Mouse (Mus musculus) MEL (cell line): ENCODE results near the gene Mt1. TPM values are rescaled to one million over a fixed set of nuclear protein-coding genes. Genes with fewer than 3 reads are reported as not detected.
A peak's percentile ranks its signal among the peaks of the same experiment; 100 is the strongest.
"Not testable (repeated sequence)": the region's sequence is repeated elsewhere in the genome, so short reads cannot be mapped to it uniquely, and the experiment has no call there.

ENCODE experiments used
- DNase-seq: peaks from one replicate; pipeline ENCODE4 v3.0.0; 2011; ENCODE audit warnings: low read depth, low spot score
- H3K27ac ChIP-seq: 2 replicates; pipeline ENCODE4 v1.5.1; 2012; ENCODE audit warnings: low read depth, mild to moderate bottlenecking, control low read depth, low read length, moderate library complexity; ENCODE audit not compliant: control insufficient read depth
- H3K27me3 ChIP-seq, 2 experiments: fragments of 150-350 bp in 1 of 2; sonication (generic) in 1 of 2; 2 replicates each; pipeline ENCODE4 v1.6.1; 2012; ENCODE audit warnings: low read length in 2 of 2, mild to moderate bottlenecking in 2 of 2, improper control_type of control experiment in 1 of 2, moderate library complexity in 1 of 2; ENCODE audit not compliant: insufficient read depth in 2 of 2, control insufficient read depth in 1 of 2
- H3K36me3 ChIP-seq, 2 experiments: 2 replicates each; pipeline ENCODE4 v1.6.1; 2012 to 2014; ENCODE audit warnings: low read length in 2 of 2, improper control_type of control experiment in 1 of 2, inconsistent platforms in 1 of 2, mild to moderate bottlenecking in 1 of 2; ENCODE audit not compliant: insufficient read depth in 2 of 2, control insufficient read depth in 1 of 2
- H3K4me1 ChIP-seq, 2 experiments: fragments of 150-350 bp in 1 of 2; sonication (generic) in 1 of 2; 2 replicates each; pipeline ENCODE4 v1.6.1; 2012; ENCODE audit warnings: low read length in 2 of 2, improper control_type of control experiment in 1 of 2, mild to moderate bottlenecking in 1 of 2; ENCODE audit not compliant: insufficient read depth in 2 of 2, control insufficient read depth in 1 of 2
- H3K4me3 ChIP-seq, 2 experiments: fragments of 150-350 bp in 1 of 2; sonication (generic) in 1 of 2; 2 replicates each; pipeline ENCODE4 v1.5.1; 2012; ENCODE audit warnings: low read depth in 2 of 2, low read length in 2 of 2, mild to moderate bottlenecking in 2 of 2, moderate library complexity in 2 of 2, control low read depth in 1 of 2, improper control_type of control experiment in 1 of 2; ENCODE audit not compliant: control insufficient read depth in 1 of 2, insufficient read depth in 1 of 2
- H3K79me2 ChIP-seq: 2 replicates; pipeline ENCODE4 v1.6.1; 2012; ENCODE audit warnings: mild to moderate bottlenecking, low read length, moderate library complexity; ENCODE audit not compliant: control insufficient read depth, poor library complexity, insufficient read depth
- H3K9ac ChIP-seq: 2 replicates; pipeline ENCODE4 v1.6.1; 2012; ENCODE audit warnings: low read depth, mild to moderate bottlenecking, control low read depth, low read length, moderate library complexity; ENCODE audit not compliant: control insufficient read depth, poor library complexity, severe bottlenecking
- H3K9me3 ChIP-seq: fragments of 150-350 bp; sonication (generic); replicated peaks from 2 replicates; pipeline ENCODE4 v1.6.1; 2012; ENCODE audit warnings: mild to moderate bottlenecking, low read length, improper control_type of control experiment, moderate library complexity; ENCODE audit not compliant: insufficient read depth
- CHD2 ChIP-seq: IDR thresholded peaks from 2 replicates; pipeline ENCODE4 v1.6.1; 2011; ENCODE audit warnings: low read length, improper control_type of control experiment
- CTCF ChIP-seq, 3 experiments: IDR thresholded peaks in 2 of 3; conservative IDR thresholded peaks in 1 of 3; 2 replicates each; pipeline ENCODE4 v1.5.1; 2011 to 2012; ENCODE audit warnings: low read length in 3 of 3, low read depth in 2 of 3, mild to moderate bottlenecking in 2 of 3, improper control_type of control experiment in 1 of 3, inconsistent platforms in 1 of 3, mixed read lengths in 1 of 3, moderate library complexity in 1 of 3; ENCODE audit not compliant: control insufficient read depth in 1 of 3, insufficient read depth in 1 of 3, poor library complexity in 1 of 3, severe bottlenecking in 1 of 3
- E2F4 ChIP-seq: IDR thresholded peaks from 2 replicates; pipeline ENCODE4 v1.6.1; 2011; ENCODE audit warnings: low read depth, low read length, improper control_type of control experiment, borderline replicate concordance
- ELF1 ChIP-seq: IDR thresholded peaks from 2 replicates; pipeline ENCODE4 v1.6.1; 2014; ENCODE audit warnings: low read depth, mild to moderate bottlenecking, inconsistent platforms, low read length, improper control_type of control experiment, moderate library complexity
- EP300 ChIP-seq, 2 experiments: IDR thresholded peaks; 2 replicates each; pipeline ENCODE4 v1.6.1; 2011; ENCODE audit warnings: improper control_type of control experiment in 2 of 2, low read length in 2 of 2, low read depth in 1 of 2, mild to moderate bottlenecking in 1 of 2
- JUND ChIP-seq: IDR thresholded peaks from 2 replicates; pipeline ENCODE4 v1.6.1; 2011; ENCODE audit warnings: low read depth, mild to moderate bottlenecking, improper control_type of control experiment, low read length
- MEF2A ChIP-seq: IDR thresholded peaks from 2 replicates; pipeline ENCODE4 v1.6.1; 2014; ENCODE audit warnings: low read depth, mild to moderate bottlenecking, inconsistent platforms, low read length, improper control_type of control experiment; ENCODE audit not compliant: poor library complexity, insufficient replicate concordance, severe bottlenecking; ENCODE audit errors: extremely low read depth
- MXI1 ChIP-seq: IDR thresholded peaks from 2 replicates; pipeline ENCODE4 v1.6.1; 2011; ENCODE audit warnings: mild to moderate bottlenecking, low read depth, low read length, improper control_type of control experiment
- MYB ChIP-seq: IDR thresholded peaks from 2 replicates; pipeline ENCODE4 v1.6.1; 2011; ENCODE audit warnings: mild to moderate bottlenecking, low read depth, low read length, improper control_type of control experiment
- RAD21 ChIP-seq: IDR thresholded peaks from 2 replicates; pipeline ENCODE4 v1.6.1; 2011; ENCODE audit warnings: mild to moderate bottlenecking, low read depth, low read length, improper control_type of control experiment
- RCOR1 ChIP-seq: IDR thresholded peaks from 2 replicates; pipeline ENCODE4 v1.6.1; 2012; ENCODE audit warnings: low read depth, mild to moderate bottlenecking, inconsistent platforms, low read length, improper control_type of control experiment
- SIN3A ChIP-seq: IDR thresholded peaks from 2 replicates; pipeline ENCODE4 v1.6.1; 2012; ENCODE audit warnings: low read length, improper control_type of control experiment, inconsistent platforms
- TAL1 ChIP-seq: IDR thresholded peaks from 2 replicates; pipeline ENCODE4 v1.6.1; 2012; ENCODE audit warnings: mild to moderate bottlenecking, inconsistent platforms, low read length, moderate library complexity, mixed read lengths
- TCF12 ChIP-seq: IDR thresholded peaks from 2 replicates; pipeline ENCODE4 v1.6.1; 2014; ENCODE audit warnings: low read depth, mild to moderate bottlenecking, inconsistent platforms, low read length, improper control_type of control experiment, moderate library complexity
- USF1 ChIP-seq: IDR thresholded peaks from 2 replicates; pipeline ENCODE4 v1.6.1; 2014; ENCODE audit warnings: low read depth, mild to moderate bottlenecking, inconsistent platforms, low read length, improper control_type of control experiment, moderate library complexity
- USF2 ChIP-seq, 2 experiments: IDR thresholded peaks; 2 replicates each; pipeline ENCODE4 v1.6.1; 2011 to 2012; ENCODE audit warnings: improper control_type of control experiment in 2 of 2, low read length in 2 of 2, borderline replicate concordance in 1 of 2, inconsistent platforms in 1 of 2, low read depth in 1 of 2, mild to moderate bottlenecking in 1 of 2; ENCODE audit not compliant: insufficient read depth in 1 of 2
- ZC3H11A ChIP-seq: IDR thresholded peaks from 2 replicates; pipeline ENCODE4 v1.6.1; 2012; ENCODE audit warnings: low read depth, mild to moderate bottlenecking, inconsistent platforms, low read length, improper control_type of control experiment
- ZMIZ1 ChIP-seq: IDR thresholded peaks from 2 replicates; pipeline ENCODE4 v1.6.1; 2012; ENCODE audit warnings: low read depth, mild to moderate bottlenecking, inconsistent platforms, low read length, improper control_type of control experiment, moderate library complexity
- polyA plus RNA-seq, 2 experiments: library from polyadenylated mRNA; stranded (reverse) in 1 of 2; unstranded in 1 of 2; fragments of >175 nt in 1 of 2; fragments of >200 nt in 1 of 2; gene quantifications; 2 replicates each; pipeline versions ENCODE4 v1.2.1 to v1.2.4; 2012; ENCODE audit warnings: low replicate concordance in 2 of 2, low read depth in 1 of 2; ENCODE audit not compliant: insufficient read length in 2 of 2, insufficient read depth in 1 of 2, missing spikeins in 1 of 2
- total RNA-seq: library from RNA; depleted of rRNA; stranded (reverse); fragments of 300-350 nt; gene quantifications from 2 replicates; pipeline ENCODE4 v1.2.3, GENCODE M21; 2012

The Mt1 gene
- total and polyA plus RNA-seq, 3 experiments = 1,017 to 2,940 (median 1,189) TPM

GRCm38 (mm10) chr8:94156092-94156491 is 22.8 kb upstream of the Mt1 start:
- Histone ChIP-seq H3K9ac (no peak overlapping the region), H3K27ac (no peak overlapping the region), H3K9me3 (no peaks in the 10 kb centered on the region), H3K36me3 (peaks cover 0 to 9% of the 10 kb centered on the region in 2 experiments; a peak in 2 of 4 replicates), H3K4me3 (0 out of 4 replicates have a peak overlapping the region, but pooled peaks of 1 of the 2 experiments have one; percentile 19), H3K4me1 (peaks cover 6 to 14% of the 10 kb centered on the region in 2 experiments), H3K79me2 (no peaks in the 10 kb centered on the region), H3K27me3 (no peaks in the 10 kb centered on the region)
- no peak for TF ChIP-seq ZC3H11A
- no peak for TF ChIP-seq CTCF (IDR thresholded peaks at IDR 0.05 in 2 of 3, conservative IDR thresholded peaks at IDR 0.05 in 1 of 3; ENCODE audit: control insufficient read depth in 1 of 3, insufficient read depth in 1 of 3, low read depth in 2 of 3, low read length in 3 of 3, poor library complexity in 1 of 3, severe bottlenecking in 1 of 3)
- TF ChIP-seq E2F4 = no peak
- no peak for TF ChIP-seq JUND
- no peak for TF ChIP-seq TAL1
- no peak for TF ChIP-seq TCF12
- TF ChIP-seq RAD21 = no peak
- no peak for TF ChIP-seq EP300 (IDR thresholded peaks at IDR 0.05; ENCODE audit: low read depth in 1 of 2, low read length in 2 of 2)
- TF ChIP-seq CHD2 = no peak
- TF ChIP-seq USF1 = no peak
- no peak for TF ChIP-seq USF2 (IDR thresholded peaks at IDR 0.05; ENCODE audit: borderline replicate concordance in 1 of 2, insufficient read depth in 1 of 2, low read depth in 1 of 2, low read length in 2 of 2)
- no peak for TF ChIP-seq SIN3A
- TF ChIP-seq MEF2A = no peak
- TF ChIP-seq ZMIZ1 = no peak
- TF ChIP-seq RCOR1 = no peak
- no peak for TF ChIP-seq MYB
- TF ChIP-seq ELF1 = no peak
- no peak for TF ChIP-seq MXI1
- peak; percentile 58 for DNase-seq

GRCm38 (mm10) chr8:94165772-94166171 is 13.1 kb upstream of the Mt1 start:
- not testable (repeated sequence) for H3K9me3 ChIP-seq, H3K27me3 ChIP-seq, H3K79me2 ChIP-seq, H3K4me3 ChIP-seq, DNase-seq, H3K27ac ChIP-seq, H3K9ac ChIP-seq
- H3K4me1 ChIP-seq = peaks cover 8 to 22% of the 10 kb centered on the region in 2 experiments
- peaks cover 0 to 15% of the 10 kb centered on the region in 2 experiments; a peak in 2 of 4 replicates for H3K36me3 ChIP-seq
